Mouse (Mus musculus) olfactory bulb, adult 2 months (tissue): Measurements from ENCODE around the gene Slco2b1.

Experiments used
- CTCF ChIP-seq: fragments of 200-500 bp; IDR thresholded peaks from 2 replicates; pipeline ENCODE4 v1.5.1; 2012; ENCODE audit warnings: low read depth, mild to moderate bottlenecking, low read length, moderate library complexity; ENCODE audit not compliant: insufficient read depth
- POLR2A ChIP-seq: fragments of 200-500 bp; IDR thresholded peaks from 2 replicates; pipeline ENCODE4 v1.6.1; 2012; ENCODE audit warnings: mild to moderate bottlenecking, low read depth, low read length, moderate library complexity; ENCODE audit not compliant: insufficient read depth

DNA sequence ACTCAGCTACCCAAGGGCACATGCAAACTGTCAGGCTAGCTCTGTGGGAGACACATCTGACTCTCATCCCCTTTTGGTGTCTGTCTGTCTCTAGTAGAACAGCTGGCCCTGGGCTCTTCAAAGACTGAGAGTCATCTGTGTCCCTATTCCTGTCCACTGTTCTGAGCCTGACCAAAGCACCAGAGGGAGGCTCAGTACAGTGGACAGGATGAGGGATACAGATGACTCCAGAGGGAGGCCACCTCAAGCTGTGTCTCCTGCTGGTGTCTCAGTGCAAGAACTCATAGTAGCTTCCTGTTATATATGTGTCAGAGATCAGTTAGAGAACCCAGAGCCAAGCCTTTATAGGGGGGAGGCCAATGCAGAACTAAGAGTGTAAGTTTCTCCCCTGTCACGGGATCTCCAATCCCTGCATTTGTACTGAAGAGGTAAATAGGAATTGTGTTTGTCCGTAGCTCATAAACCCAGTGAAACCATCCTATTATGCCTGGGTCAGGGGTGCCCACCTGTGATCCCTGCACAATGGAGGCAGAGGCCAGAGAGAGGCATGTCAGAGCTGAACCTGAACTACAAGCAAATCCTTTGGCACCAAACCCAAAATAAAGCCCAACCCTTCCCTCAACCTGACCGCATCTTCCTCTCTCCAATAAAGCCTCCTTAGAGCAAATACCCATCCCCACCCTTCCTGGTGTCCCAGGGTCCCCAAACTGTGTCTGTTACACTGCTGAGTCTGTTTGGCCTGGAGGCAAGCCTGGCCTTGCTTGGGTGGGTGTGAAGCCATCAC is 6.2 kb downstream of the Slco2b1 start:
- TF ChIP-seq CTCF (no peak), POLR2A (no peak)
